Mouse (Mus musculus): ENCODE results near the gene Atg4c.

DNA sequence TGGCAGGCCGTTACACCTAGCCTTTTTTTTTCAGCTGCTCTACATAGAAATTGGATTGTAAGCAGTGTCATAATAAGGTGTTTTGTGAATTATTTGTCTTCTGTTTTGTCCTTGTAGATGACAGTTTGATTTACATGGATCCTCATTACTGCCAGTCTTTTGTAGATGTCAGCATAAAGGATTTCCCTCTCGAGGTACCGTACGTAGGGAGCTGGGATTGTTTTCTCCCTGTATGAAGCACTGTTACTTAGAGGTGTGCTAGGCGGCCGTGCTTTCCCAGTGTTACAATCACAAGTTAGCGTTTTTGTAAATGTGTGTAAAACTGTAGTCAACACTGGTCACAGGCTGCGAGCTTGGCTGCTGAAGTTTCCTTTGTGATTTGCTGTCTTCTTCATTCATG lies 35.6 kb downstream of the Atg4c start:
- TF ChIP-seq EP300 (IDR thresholded peaks at IDR 0.05; ENCODE audit: low read depth): no peak
- TF ChIP-seq CTCF (IDR thresholded peaks at IDR 0.05; ENCODE audit: low read depth): no peak
